8 mouse cellular contexts compared by ENCODE assay signal in the genomic region with DNA sequence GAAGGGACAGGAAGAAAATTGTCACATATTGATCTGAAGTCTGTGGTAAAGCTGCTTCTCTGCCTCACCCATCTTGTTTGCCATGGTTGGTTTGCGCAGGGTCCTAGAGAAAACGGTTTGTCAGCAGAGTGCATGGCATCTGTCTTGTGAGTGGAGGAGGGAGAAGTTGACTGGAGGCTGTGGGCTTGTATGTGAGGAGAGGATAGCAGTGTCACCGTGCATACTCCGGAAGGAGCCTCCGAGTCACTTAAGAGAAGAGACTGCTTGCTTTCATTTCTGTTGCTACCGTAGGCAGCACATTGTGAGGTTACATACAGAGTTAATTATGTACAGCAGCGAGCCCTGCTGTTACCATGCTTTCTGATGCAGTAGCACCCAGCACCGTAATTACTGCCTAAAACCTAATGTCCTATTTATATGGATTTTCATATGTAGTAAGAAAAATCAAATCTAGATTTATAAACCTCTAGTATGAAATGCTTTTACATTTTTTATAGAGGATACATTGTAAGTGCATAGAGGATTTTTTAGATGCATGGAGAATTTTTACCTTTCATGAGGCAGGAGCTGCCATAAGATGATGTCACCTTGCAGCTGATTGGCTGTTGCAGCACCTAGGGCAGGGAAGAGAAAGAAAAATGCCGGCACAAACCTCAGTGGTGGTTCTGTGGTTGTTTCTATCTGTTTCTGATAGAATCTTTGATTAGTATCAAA.
DNase-seq lines count a peak whose midpoint lies in the region; ATAC-seq and TF ChIP-seq lines count a peak whose summit lies in the region.

No protein-coding gene starts in this region.

- peak; percentile 92 for ATAC-seq in forebrain, embryonic 15.5 days (replicated peaks)
- ATAC-seq in intestine, embryonic 16.5 days = peak; percentile 83
- no peak for ATAC-seq in liver, embryonic 14.5 days (ENCODE audit: insufficient read depth)

- no peaks in the 10 kb centered on the region for H3K27me3 ChIP-seq in forebrain, embryonic 15.5 days
- no peaks in the 10 kb centered on the region for H3K27me3 ChIP-seq in intestine, embryonic 16.5 days (replicated peaks; ENCODE audit: control insufficient read depth, insufficient read depth, low read length)
- no peaks in the 10 kb centered on the region for H3K27me3 ChIP-seq in liver, embryonic 14.5 days (ENCODE audit: control insufficient read depth, insufficient read depth, low read length)

- peak overlapping the region; percentile 45 for H3K4me2 ChIP-seq in forebrain, embryonic 15.5 days (replicated peaks)
- H3K4me2 ChIP-seq in intestine, embryonic 16.5 days (ENCODE audit: low read depth, low read length) = peak overlapping the region; percentile 50
- peak overlapping the region; percentile 44 for H3K4me2 ChIP-seq in liver, embryonic 14.5 days (ENCODE audit: low read depth)

- H3K36me3 ChIP-seq in forebrain, embryonic 15.5 days = no peaks in the 10 kb centered on the region
- no peaks in the 10 kb centered on the region for H3K36me3 ChIP-seq in intestine, embryonic 16.5 days (ENCODE audit: control insufficient read depth, insufficient read depth, low read length)
- no peaks in the 10 kb centered on the region; the same call in 1 of the 2 replicates for H3K36me3 ChIP-seq in liver, embryonic 14.5 days (replicated peaks; ENCODE audit: control insufficient read depth, insufficient read depth, low read depth)

- H3K27ac ChIP-seq in forebrain, embryonic 15.5 days (replicated peaks) = peak overlapping the region; percentile 96
- H3K27ac ChIP-seq in intestine, embryonic 16.5 days (ENCODE audit: low read length) = peak overlapping the region; percentile 57; the same call in 1 of the 2 replicates
- no peak overlapping the region for H3K27ac ChIP-seq in liver, embryonic 14.5 days

- peak; percentile 87 for DNase-seq in heart, adult 11 months
- no peak for DNase-seq in heart, postnatal 4 days
- DNase-seq in brain, embryonic 18.5 days (ENCODE audit: low read depth, low spot score) = peak; percentile 77
- no peak for DNase-seq in liver, embryonic 14.5 days (ENCODE audit: low read depth in 3 of 3, low spot score in 3 of 3)
- DNase-seq in retina, postnatal 7 days (ENCODE audit: low read depth, low spot score) = peak; percentile 38
- DNase-seq in urinary bladder, postnatal 10 days (ENCODE audit: low spot score) = no peak

- H3K9ac ChIP-seq in forebrain, embryonic 15.5 days (replicated peaks) = peak overlapping the region; percentile 50
- H3K9ac ChIP-seq in intestine, embryonic 16.5 days (ENCODE audit: low read depth, low read length) = peak overlapping the region; percentile 48; the same call in 1 of the 2 replicates
- peak overlapping the region; percentile 31 for H3K9ac ChIP-seq in liver, embryonic 14.5 days (replicated peaks)

- no peak for TF ChIP-seq CTCF in liver, embryonic 14.5 days (IDR thresholded peaks at IDR 0.05; ENCODE audit: low read depth)

- WGBS in forebrain, embryonic 15.5 days = 14% methylated on average over 9 of the region's 9 CpGs
- 31% methylated on average over 9 of the region's 9 CpGs for WGBS in intestine, embryonic 16.5 days
- whole genome bisulfite sequencing in liver, embryonic 14.5 days (ENCODE audit: insufficient replicate concordance) = 45% methylated on average over 9 of the region's 9 CpGs

- TF ChIP-seq EP300 in liver, embryonic 14.5 days (IDR thresholded peaks at IDR 0.05; ENCODE audit: low read depth) = no peak

- H3K4me3 ChIP-seq in forebrain, embryonic 15.5 days = peak overlapping the region; percentile 47
- peak overlapping the region; percentile 39 for H3K4me3 ChIP-seq in intestine, embryonic 16.5 days (ENCODE audit: low read length)
- peak overlapping the region; percentile 27 to 43; a peak in 1 of 4 replicates for H3K4me3 ChIP-seq in liver, embryonic 14.5 days (ENCODE audit: insufficient read depth in 1 of 2, low read depth in 2 of 2, low read length in 2 of 2)

- H3K4me1 ChIP-seq in forebrain, embryonic 15.5 days = peaks cover 39% of the 10 kb centered on the region
- peaks cover 3% of the 10 kb centered on the region; the same call in 1 of the 2 replicates for H3K4me1 ChIP-seq in intestine, embryonic 16.5 days (ENCODE audit: control insufficient read depth, insufficient read depth, low read length)
- H3K4me1 ChIP-seq in liver, embryonic 14.5 days (replicated peaks; ENCODE audit: control insufficient read depth in 2 of 2, insufficient read depth in 2 of 2, low read length in 1 of 2) = no peaks in the 10 kb centered on the region

- H3K9me3 ChIP-seq in forebrain, embryonic 15.5 days = no peaks in the 10 kb centered on the region
- no peaks in the 10 kb centered on the region for H3K9me3 ChIP-seq in intestine, embryonic 16.5 days (ENCODE audit: control insufficient read depth, low read length)
- H3K9me3 ChIP-seq in liver, embryonic 14.5 days (ENCODE audit: control insufficient read depth, low read length) = no peaks in the 10 kb centered on the region

Comparison
In these comparisons a context has a peak if more than half of its experiments do, and no peak if none do; other contexts are left out.
1. DNase-seq: peak in heart, adult 11 months (single experiment), brain, embryonic 18.5 days (single experiment) and retina, postnatal 7 days (single experiment); none in heart, postnatal 4 days (single experiment), liver, embryonic 14.5 days (0 of 3) and urinary bladder, postnatal 10 days (single experiment).
2. Peak in every context shown above with its lines, with median percentiles within 50 percentile points of each other: H3K4me2 ChIP-seq, H3K4me3 ChIP-seq and H3K9ac ChIP-seq.